Mouse (Mus musculus) embryonic facial prominence, embryonic 13.5 days (tissue): Measurements from ENCODE around the gene Slc35b2. TPM values are rescaled to one million over a fixed set of nuclear protein-coding genes. Genes with fewer than 3 reads are reported as not detected.

Experiments
- ATAC-seq: fragments of 200-750 bp; cut with Nextera tagmentation; 2 replicates; pipeline ENCODE4 v1.8.0; 2017; ENCODE audit warnings: low read depth; ENCODE audit not compliant: insufficient number of reproducible peaks, insufficient read depth, low FRiP score, low TSS enrichment
- H3K27ac ChIP-seq: fragments of 300-500 bp; sonication (generic); 2 replicates; pipeline ENCODE4 v1.5.1; 2015; ENCODE audit warnings: moderate library complexity, mild to moderate bottlenecking, inconsistent platforms
- H3K27me3 ChIP-seq: fragments of 300-500 bp; sonication (generic); 2 replicates; pipeline ENCODE4 v1.6.1; 2015; ENCODE audit warnings: mild to moderate bottlenecking, inconsistent platforms
- H3K36me3 ChIP-seq: fragments of 300-500 bp; sonication (generic); 2 replicates; pipeline ENCODE4 v1.6.1; 2015; ENCODE audit warnings: mild to moderate bottlenecking, inconsistent platforms
- H3K4me1 ChIP-seq: fragments of 300-500 bp; sonication (generic); 2 replicates; pipeline ENCODE4 v1.6.1; 2015; ENCODE audit warnings: inconsistent platforms
- H3K4me2 ChIP-seq: fragments of 300-500 bp; sonication (generic); 2 replicates; pipeline ENCODE4 v1.6.1; 2015; ENCODE audit warnings: moderate library complexity, mild to moderate bottlenecking, inconsistent platforms
- H3K4me3 ChIP-seq: fragments of 300-500 bp; sonication (generic); 2 replicates; pipeline ENCODE4 v1.5.1; 2015; ENCODE audit warnings: mild to moderate bottlenecking, inconsistent platforms
- H3K9ac ChIP-seq: fragments of 300-500 bp; sonication (generic); 2 replicates; pipeline ENCODE4 v1.6.1; 2015; ENCODE audit warnings: mild to moderate bottlenecking, inconsistent platforms
- H3K9me3 ChIP-seq: fragments of 300-500 bp; sonication (generic); 2 replicates; pipeline ENCODE4 v1.6.1; 2016; ENCODE audit warnings: inconsistent platforms
- WGBS: fragments of 180-500 bp; shearing (Covaris S2); methylation state at CpG from one replicate; pipeline ENCODE4 v1.1.7; 2015; ENCODE audit warnings: mixed read lengths; 5-methylcytosine and 5-hydroxymethylcytosine counted together
- polyA plus RNA-seq: library from polyadenylated mRNA; unstranded; fragments of >200 nt; fragmentation: Nextera tagmentation; extraction: Ambion mirVana; gene quantifications from 2 replicates; pipeline ENCODE4 v1.2.1, GENCODE M21; 2015

Gene Slc35b2
- polyA plus RNA-seq, 1 experiment from 2014 or later, result 122 TPM

DNA sequence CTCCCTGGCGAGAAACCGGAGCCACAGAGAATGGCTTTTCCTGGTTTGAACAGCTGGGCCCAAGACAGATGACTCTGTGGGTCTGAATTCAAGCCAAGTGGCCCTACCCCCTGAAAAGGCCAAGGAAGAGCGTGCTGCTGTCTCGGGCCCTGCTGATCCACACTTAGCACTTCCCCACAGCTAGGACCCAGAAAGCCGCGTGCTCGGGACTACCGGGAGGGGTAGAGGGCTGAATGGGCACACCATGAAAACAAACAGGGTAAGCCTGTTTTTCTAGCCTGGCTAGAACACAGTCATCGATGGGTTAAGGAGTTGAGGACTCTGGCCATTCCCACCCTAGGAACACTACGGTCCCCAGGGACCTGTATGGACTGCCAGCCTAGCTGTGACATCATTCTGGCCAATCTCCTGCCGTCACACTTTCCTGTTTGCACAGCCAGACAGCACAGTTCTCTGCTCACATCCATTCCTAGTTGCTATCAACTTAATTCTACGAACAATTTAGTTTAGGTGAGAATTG lies 17.3 kb downstream of the Slc35b2 start:
- Histone ChIP-seq H3K4me2 (no peak overlapping the region), H3K4me3 (no peak overlapping the region), H3K4me1 (peaks cover 30% of the 10 kb centered on the region), H3K36me3 (no peaks in the 10 kb centered on the region), H3K27me3 (no peaks in the 10 kb centered on the region), H3K9me3 (no peaks in the 10 kb centered on the region), H3K27ac (peak overlapping the region; percentile 3; the same call in 1 of the 2 replicates), H3K9ac (no peak overlapping the region)
- no peak for ATAC-seq
- WGBS, result 41% methylated on average over 12 of the region's 12 CpGs

DNA sequence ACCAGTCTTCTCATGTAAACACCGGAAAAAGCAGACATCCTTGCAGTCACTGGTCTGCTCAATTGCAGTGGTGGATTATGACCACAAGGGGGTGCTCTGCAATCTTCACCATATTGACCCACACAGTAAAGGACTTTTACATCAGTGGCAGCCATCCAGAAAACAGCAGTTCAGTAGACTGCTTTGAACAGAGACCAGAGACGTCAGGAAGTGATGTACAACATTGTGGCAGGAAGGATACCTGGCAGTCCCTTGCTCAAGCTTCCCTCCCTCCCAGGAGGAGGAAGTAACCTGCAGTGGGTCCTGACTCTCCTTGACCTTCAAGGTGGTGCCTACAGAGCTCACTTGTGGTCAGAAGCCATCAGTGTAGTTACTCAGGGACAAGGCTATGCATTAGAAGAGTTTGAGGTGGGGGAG lies 17.9 kb downstream of the Slc35b2 start:
- 6% methylated on average over 2 of the region's 2 CpGs for WGBS
- Histone ChIP-seq H3K27me3 (no peaks in the 10 kb centered on the region), H3K9me3 (peaks cover 3% of the 10 kb centered on the region; the same call in 1 of the 2 replicates), H3K4me3 (no peak overlapping the region), H3K4me2 (no peak overlapping the region), H3K4me1 (peaks cover 32% of the 10 kb centered on the region), H3K36me3 (peaks cover 3% of the 10 kb centered on the region), H3K27ac (0 out of 2 replicates have a peak overlapping the region, but pooled peaks have one; percentile 3), H3K9ac (no peak overlapping the region)
- no peak for ATAC-seq

- Histone ChIP-seq H3K4me1 (peaks cover 32% of the 10 kb centered on the region), H3K36me3 (peaks cover 10% of the 10 kb centered on the region), H3K9me3 (peaks cover 4% of the 10 kb centered on the region; the same call in 1 of the 2 replicates), H3K27me3 (no peaks in the 10 kb centered on the region), H3K4me2 (no peak overlapping the region), H3K4me3 (no peak overlapping the region), H3K9ac (no peak overlapping the region), H3K27ac (no peak overlapping the region)
- WGBS, result 89% methylated on average over 6 of the region's 6 CpGs
- no peak for ATAC-seq
Observed at GRCm38 (mm10) chr17:45582188-45582587, 18.5 kb downstream of the Slc35b2 start.

DNA sequence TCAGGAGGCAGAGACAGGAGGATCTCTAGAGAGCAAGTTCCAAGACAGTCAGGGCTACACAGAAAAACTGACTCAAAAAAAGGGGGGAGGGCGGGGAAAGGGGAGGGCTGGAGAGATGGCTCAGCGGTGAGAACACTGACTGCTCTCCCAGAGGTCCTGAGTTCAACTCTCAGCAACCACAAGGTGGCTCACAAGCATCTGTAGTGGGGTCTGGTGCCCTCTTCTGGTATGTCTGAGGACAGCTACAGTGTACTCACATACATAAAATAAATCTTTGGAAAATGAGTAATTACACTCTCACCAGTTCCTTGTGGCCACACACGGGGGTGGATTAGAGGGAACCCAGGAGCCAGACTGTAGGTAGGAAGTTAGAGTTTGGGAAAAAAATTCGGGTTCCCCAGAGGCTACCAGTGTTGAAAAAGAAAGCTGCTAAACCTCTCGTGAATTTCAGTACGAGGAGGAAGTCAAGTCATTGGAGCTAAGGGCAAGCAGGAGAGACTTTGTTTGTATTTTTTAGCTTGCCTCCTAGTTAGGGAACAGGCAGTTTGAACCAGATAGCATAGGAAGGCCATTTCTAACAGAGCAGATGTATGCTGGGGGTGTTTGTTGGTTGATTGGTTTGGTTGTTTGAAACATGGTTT lies 19.2 kb downstream of the Slc35b2 start:
- Histone ChIP-seq H3K27me3 (no peaks in the 10 kb centered on the region), H3K9me3 (peaks cover 4% of the 10 kb centered on the region; the same call in 1 of the 2 replicates), H3K4me3 (no peak overlapping the region), H3K27ac (no peak overlapping the region), H3K9ac (no peak overlapping the region), H3K36me3 (peaks cover 15% of the 10 kb centered on the region), H3K4me1 (peaks cover 32% of the 10 kb centered on the region), H3K4me2 (no peak overlapping the region)
- 68% methylated on average over 6 of the region's 6 CpGs for WGBS
- ATAC-seq, result no peak

GRCm38 (mm10) chr17:45584096-45584896 lies 20.6 kb downstream of the Slc35b2 start:
- Histone ChIP-seq H3K27ac (peak overlapping the region; percentile 82), H3K4me1 (peaks cover 32% of the 10 kb centered on the region), H3K4me3 (no peak overlapping the region), H3K9ac (peak overlapping the region; percentile 61), H3K27me3 (no peaks in the 10 kb centered on the region), H3K9me3 (peaks cover 4% of the 10 kb centered on the region; the same call in 1 of the 2 replicates), H3K36me3 (peaks cover 25% of the 10 kb centered on the region), H3K4me2 (peak overlapping the region; percentile 5; the same call in 1 of the 2 replicates)
- ATAC-seq, result peak; percentile 53
- 30% methylated on average over 12 of the region's 12 CpGs for WGBS

- peaks cover 32% of the 10 kb centered on the region for H3K4me1 ChIP-seq
- peak overlapping the region; percentile 82 for H3K27ac ChIP-seq
- H3K4me2 ChIP-seq, result 0 out of 2 replicates have a peak overlapping the region, but pooled peaks have one; percentile 5
- H3K27me3 ChIP-seq, result no peaks in the 10 kb centered on the region
- peaks cover 4% of the 10 kb centered on the region; the same call in 1 of the 2 replicates for H3K9me3 ChIP-seq
- 20% methylated on average over 14 of the region's 14 CpGs for WGBS
- no peak overlapping the region for H3K4me3 ChIP-seq
- peaks cover 32% of the 10 kb centered on the region for H3K36me3 ChIP-seq
- ATAC-seq, result peak; percentile 22; the same call in 1 of the 2 replicates
- peak overlapping the region; percentile 61 for H3K9ac ChIP-seq
Observed at GRCm38 (mm10) chr17:45584939-45585678, 21.4 kb downstream of the Slc35b2 start.

DNA sequence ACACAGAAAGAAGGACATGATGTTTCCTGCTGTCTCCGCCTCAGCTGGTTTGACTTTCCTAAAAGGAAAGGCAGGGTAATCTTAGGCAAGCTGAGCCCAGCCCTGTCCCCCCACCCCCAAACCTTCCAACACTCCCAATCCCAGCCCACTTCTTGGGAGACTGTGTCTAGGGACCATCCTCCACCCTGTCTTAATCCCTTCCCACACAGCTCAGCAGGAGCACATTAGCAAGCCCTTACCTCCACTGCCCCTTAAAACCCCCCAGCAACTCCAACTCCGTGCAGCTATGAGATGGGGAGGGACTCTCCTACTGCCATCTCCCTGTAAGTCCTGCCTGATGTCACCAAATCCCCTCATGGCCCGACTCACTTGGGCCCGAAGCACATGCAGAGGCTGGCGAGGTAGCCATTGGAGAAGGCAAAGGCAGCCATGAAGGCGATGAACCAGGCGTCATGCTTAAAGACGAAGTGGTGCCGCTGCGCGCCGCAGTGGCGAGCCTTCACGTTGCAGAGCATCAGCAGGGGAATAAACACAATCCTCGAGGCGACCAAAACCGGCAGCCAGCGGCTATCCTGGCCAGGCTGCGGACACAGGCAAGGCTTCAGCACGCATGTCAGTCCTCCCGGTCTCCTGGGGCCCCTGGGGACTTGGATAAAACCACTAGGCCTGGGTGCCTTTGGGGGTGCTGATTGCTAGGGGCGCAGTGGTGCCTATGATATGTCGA lies 22.2 kb downstream of the Slc35b2 start:
- Histone ChIP-seq H3K9ac (peak overlapping the region; percentile 61), H3K27me3 (no peaks in the 10 kb centered on the region), H3K4me1 (peaks cover 30% of the 10 kb centered on the region), H3K36me3 (peaks cover 34% of the 10 kb centered on the region), H3K27ac (peak overlapping the region; percentile 82), H3K4me2 (no peak overlapping the region), H3K9me3 (peaks cover 4% of the 10 kb centered on the region; the same call in 1 of the 2 replicates), H3K4me3 (no peak overlapping the region)
- WGBS, result 65% methylated on average over 23 of the region's 23 CpGs
- ATAC-seq, result no peak

GRCm38 (mm10) chr17:45586449-45586837 lies 22.8 kb downstream of the Slc35b2 start:
- ATAC-seq, result no peak
- no peak overlapping the region for H3K9ac ChIP-seq
- peaks cover 4% of the 10 kb centered on the region; the same call in 1 of the 2 replicates for H3K9me3 ChIP-seq
- H3K27ac ChIP-seq, result no peak overlapping the region
- peaks cover 26% of the 10 kb centered on the region for H3K4me1 ChIP-seq
- no peak overlapping the region for H3K4me2 ChIP-seq
- 98% methylated on average over 3 of the region's 3 CpGs for WGBS
- no peaks in the 10 kb centered on the region for H3K27me3 ChIP-seq
- H3K36me3 ChIP-seq, result peaks cover 34% of the 10 kb centered on the region
- no peak overlapping the region for H3K4me3 ChIP-seq

- Histone ChIP-seq H3K4me3 (no peak overlapping the region), H3K4me2 (no peak overlapping the region), H3K27me3 (peaks cover 3% of the 10 kb centered on the region; the same call in 1 of the 2 replicates), H3K27ac (no peak overlapping the region), H3K4me1 (peaks cover 42% of the 10 kb centered on the region), H3K9ac (no peak overlapping the region), H3K9me3 (peaks cover 4% of the 10 kb centered on the region; the same call in 1 of the 2 replicates), H3K36me3 (peaks cover 34% of the 10 kb centered on the region)
- 91% methylated on average over 7 of the region's 7 CpGs for WGBS
- ATAC-seq, result no peak
Observed at GRCm38 (mm10) chr17:45588370-45588769, 24.7 kb downstream of the Slc35b2 start.

- 94% methylated on average over 7 of the region's 7 CpGs for WGBS
- peaks cover 34% of the 10 kb centered on the region for H3K36me3 ChIP-seq
- H3K27me3 ChIP-seq, result peaks cover 10% of the 10 kb centered on the region
- no peak overlapping the region for H3K27ac ChIP-seq
- no peak overlapping the region for H3K4me2 ChIP-seq
- no peak overlapping the region for H3K4me3 ChIP-seq
- H3K9me3 ChIP-seq, result peaks cover 4% of the 10 kb centered on the region; the same call in 1 of the 2 replicates
- peaks cover 49% of the 10 kb centered on the region for H3K4me1 ChIP-seq
- ATAC-seq, result no peak
- no peak overlapping the region for H3K9ac ChIP-seq
Observed at GRCm38 (mm10) chr17:45589236-45589635, 25.6 kb downstream of the Slc35b2 start.
